Mouse (Mus musculus): ENCODE results near the gene Hemgn. TPM values are rescaled to one million over a fixed set of nuclear protein-coding genes. Genes with fewer than 3 reads are reported as not detected.
A peak's percentile ranks its signal among the peaks of the same experiment; 100 is the strongest.

Hemgn gene
- polyA plus RNA-seq, 2 experiments, result 0.45 to 0.60 TPM

- ATAC-seq (ENCODE audit: low FRiP score, low read depth) (peak; percentile 97), DNase-seq (ENCODE audit: low spot score) (peak; percentile 99)
- peak within 1 kb of the TSS; percentile 74 for H3K4me2 ChIP-seq (replicated peaks; ENCODE audit: low read depth, low read length, severe bottlenecking)
- peaks cover 16% of the 10 kb centered on the region; the same call in 1 of the 2 replicates for H3K36me3 ChIP-seq (ENCODE audit: control insufficient read depth, insufficient read depth, low read length)
- WGBS, result under 1% methylated on average over 54 of the region's 56 CpGs
- H3K27me3 ChIP-seq (ENCODE audit: control insufficient read depth, insufficient read depth, low read length), result no peaks in the 10 kb centered on the region
- peak within 1 kb of the TSS; percentile 88 for H3K9ac ChIP-seq (ENCODE audit: low read depth, low read length, severe bottlenecking)
- peak; percentile 99 for TF ChIP-seq POLR2A (IDR thresholded peaks at IDR 0.05; ENCODE audit: borderline replicate concordance, extremely low read depth, insufficient read depth, insufficient read length)
- peaks cover 6% of the 10 kb centered on the region; the same call in 1 of the 2 replicates for H3K4me1 ChIP-seq (ENCODE audit: control insufficient read depth, insufficient read depth, low read length)
- peak within 1 kb of the TSS; percentile 64 for H3K4me3 ChIP-seq (replicated peaks; ENCODE audit: low read length)
- peak within 1 kb of the TSS; percentile 94 for H3K27ac ChIP-seq (replicated peaks; ENCODE audit: low read depth, low read length)
- no peaks in the 10 kb centered on the region for H3K9me3 ChIP-seq (ENCODE audit: control insufficient read depth, low read length)
These were observed 24.2 kb downstream of the Hemgn start, which contains the start of gene Trmo for GRCm38 (mm10) chr4:46389013-46389611. Gene Trmo, minus strand, starts transcription at chr4:46389437.

GRCm38 (mm10) chr4:46388556-46388955 lies 24.8 kb downstream of the Hemgn start:
- H3K9ac ChIP-seq (ENCODE audit: low read depth, low read length, severe bottlenecking), result peak overlapping the region; percentile 88
- H3K9me3 ChIP-seq (ENCODE audit: control insufficient read depth, low read length), result no peaks in the 10 kb centered on the region
- H3K4me1 ChIP-seq (ENCODE audit: control insufficient read depth, insufficient read depth, low read length), result peaks cover 6% of the 10 kb centered on the region; the same call in 1 of the 2 replicates
- peak overlapping the region; percentile 94; the same call in 1 of the 2 replicates for H3K27ac ChIP-seq (replicated peaks; ENCODE audit: low read depth, low read length)
- WGBS, result 25% methylated on average over 5 of the region's 5 CpGs
- H3K4me2 ChIP-seq (replicated peaks; ENCODE audit: low read depth, low read length, severe bottlenecking), result peak overlapping the region; percentile 74
- H3K27me3 ChIP-seq (ENCODE audit: control insufficient read depth, insufficient read depth, low read length), result no peaks in the 10 kb centered on the region
- ATAC-seq (ENCODE audit: low FRiP score, low read depth) (no peak), DNase-seq (ENCODE audit: low spot score) (no peak)
- H3K4me3 ChIP-seq (replicated peaks; ENCODE audit: low read length), result peak overlapping the region; percentile 64
- TF ChIP-seq POLR2A (IDR thresholded peaks at IDR 0.05; ENCODE audit: borderline replicate concordance, extremely low read depth, insufficient read depth, insufficient read length), result no peak
- peaks cover 19% of the 10 kb centered on the region; the same call in 1 of the 2 replicates for H3K36me3 ChIP-seq (ENCODE audit: control insufficient read depth, insufficient read depth, low read length)

- Histone ChIP-seq H3K4me2 (replicated peaks; ENCODE audit: low read depth, low read length, severe bottlenecking) (peak overlapping the region; percentile 64), H3K9ac (ENCODE audit: low read depth, low read length, severe bottlenecking) (0 out of 2 replicates have a peak overlapping the region, but pooled peaks have one; percentile 28), H3K27ac (replicated peaks; ENCODE audit: low read depth, low read length) (no peak overlapping the region), H3K4me3 (replicated peaks; ENCODE audit: low read length) (peak overlapping the region; percentile 34), H3K36me3 (ENCODE audit: control insufficient read depth, insufficient read depth, low read length) (peaks cover 21% of the 10 kb centered on the region), H3K9me3 (ENCODE audit: control insufficient read depth, low read length) (no peaks in the 10 kb centered on the region), H3K4me1 (ENCODE audit: control insufficient read depth, insufficient read depth, low read length) (peaks cover 7% of the 10 kb centered on the region; the same call in 1 of the 2 replicates), H3K27me3 (ENCODE audit: control insufficient read depth, insufficient read depth, low read length) (no peaks in the 10 kb centered on the region)
- ATAC-seq (ENCODE audit: low FRiP score, low read depth), result peak; percentile 78
- WGBS, result 18% methylated on average over 22 of the region's 22 CpGs
- DNase-seq (ENCODE audit: low spot score), result peak; percentile 72
- no peak for TF ChIP-seq POLR2A (IDR thresholded peaks at IDR 0.05; ENCODE audit: borderline replicate concordance, extremely low read depth, insufficient read depth, insufficient read length)
These were observed 38.4 kb downstream of the Hemgn start for GRCm38 (mm10) chr4:46374869-46375368.

GRCm38 (mm10) chr4:46374455-46374854 lies 38.9 kb downstream of the Hemgn start:
- H3K4me1 ChIP-seq (ENCODE audit: control insufficient read depth, insufficient read depth, low read length), result peaks cover 7% of the 10 kb centered on the region; the same call in 1 of the 2 replicates
- no peaks in the 10 kb centered on the region for H3K27me3 ChIP-seq (ENCODE audit: control insufficient read depth, insufficient read depth, low read length)
- WGBS, result 62% methylated on average over 6 of the region's 6 CpGs
- H3K27ac ChIP-seq (replicated peaks; ENCODE audit: low read depth, low read length), result no peak overlapping the region
- TF ChIP-seq POLR2A (IDR thresholded peaks at IDR 0.05; ENCODE audit: borderline replicate concordance, extremely low read depth, insufficient read depth, insufficient read length), result no peak
- DNase-seq (ENCODE audit: low spot score) (no peak), ATAC-seq (ENCODE audit: low FRiP score, low read depth) (no peak; the same call in 1 of the 2 replicates)
- H3K9ac ChIP-seq (ENCODE audit: low read depth, low read length, severe bottlenecking), result no peak overlapping the region
- H3K9me3 ChIP-seq (ENCODE audit: control insufficient read depth, low read length), result no peaks in the 10 kb centered on the region
- H3K36me3 ChIP-seq (ENCODE audit: control insufficient read depth, insufficient read depth, low read length), result peaks cover 19% of the 10 kb centered on the region
- H3K4me3 ChIP-seq (replicated peaks; ENCODE audit: low read length), result peak overlapping the region; percentile 34
- peak overlapping the region; percentile 64 for H3K4me2 ChIP-seq (replicated peaks; ENCODE audit: low read depth, low read length, severe bottlenecking)

GRCm38 (mm10) chr4:46371030-46371429 lies 42.3 kb downstream of the Hemgn start:
- Histone ChIP-seq H3K9me3 (ENCODE audit: control insufficient read depth, low read length) (no peaks in the 10 kb centered on the region), H3K9ac (ENCODE audit: low read depth, low read length, severe bottlenecking) (peak overlapping the region; percentile 25; the same call in 1 of the 2 replicates), H3K27ac (replicated peaks; ENCODE audit: low read depth, low read length) (no peak overlapping the region), H3K36me3 (ENCODE audit: control insufficient read depth, insufficient read depth, low read length) (no peaks in the 10 kb centered on the region), H3K4me2 (replicated peaks; ENCODE audit: low read depth, low read length, severe bottlenecking) (peak overlapping the region; percentile 45), H3K4me1 (ENCODE audit: control insufficient read depth, insufficient read depth, low read length) (peaks cover 7% of the 10 kb centered on the region; the same call in 1 of the 2 replicates), H3K27me3 (ENCODE audit: control insufficient read depth, insufficient read depth, low read length) (no peaks in the 10 kb centered on the region), H3K4me3 (replicated peaks; ENCODE audit: low read length) (peak overlapping the region; percentile 20)
- TF ChIP-seq POLR2A (IDR thresholded peaks at IDR 0.05; ENCODE audit: borderline replicate concordance, extremely low read depth, insufficient read depth, insufficient read length), result no peak
- peak; percentile 79 for ATAC-seq (ENCODE audit: low FRiP score, low read depth)
- under 1% methylated on average over 19 of the region's 19 CpGs for WGBS
- peak; percentile 81 for DNase-seq (ENCODE audit: low spot score)

Data from limb, embryonic 14.5 days (tissue).